Comparison of ENCODE assay signal across 9 mouse cellular contexts in genomic region chr11:79083018-79083441, GRCm38 (mm10).
DNase-seq lines count a peak whose midpoint lies in the region; ATAC-seq and TF ChIP-seq lines count a peak whose summit lies in the region.
"Had no signal": no experiment of that assay in that cellular context is flagged by ENCODE, and none has a peak within 500 bp of the region (broad histone marks: within the 10 kb centered on the region; RNA-seq: fewer than 3 reads in every experiment).

No protein-coding gene starts in this region.

- no peaks in the 10 kb centered on the region for H3K27me3 ChIP-seq in spleen, adult 2 months (ENCODE audit: control insufficient read depth, insufficient read depth, low read length)
- H3K27me3 ChIP-seq in small intestine, adult 2 months (ENCODE audit: control insufficient read depth, insufficient read depth, low read length), result no peaks in the 10 kb centered on the region
- H3K27me3 ChIP-seq: limb, embryonic 15.5 days had no signal

- no peaks in the 10 kb centered on the region for H3K36me3 ChIP-seq in spleen, adult 2 months (ENCODE audit: control insufficient read depth, insufficient read depth, low read length)
- H3K36me3 ChIP-seq in small intestine, adult 2 months (ENCODE audit: control insufficient read depth, insufficient read depth, low read length), result peaks cover 5% of the 10 kb centered on the region
- H3K36me3 ChIP-seq: limb, embryonic 15.5 days had no signal

- WGBS in spleen, adult 2 months, result 70% methylated on average over 11 of the region's 11 CpGs
- 52% methylated on average over 11 of the region's 11 CpGs for WGBS in small intestine, adult 2 months

- TF ChIP-seq CTCF in spleen, adult 2 months (IDR thresholded peaks at IDR 0.05; ENCODE audit: extremely low read depth, insufficient read depth, insufficient read length, insufficient replicate concordance), result no peak
- TF ChIP-seq CTCF in small intestine, adult 2 months (IDR thresholded peaks at IDR 0.05; ENCODE audit: extremely low read depth, insufficient read length, insufficient replicate concordance, low read depth, low read length), result no peak

- no peak overlapping the region for H3K4me3 ChIP-seq in spleen, adult 2 months (ENCODE audit: extremely low read depth, insufficient read depth, insufficient read length)
- H3K4me3 ChIP-seq in small intestine, adult 2 months (ENCODE audit: low read depth, low read length), result no peak overlapping the region
- H3K4me3 ChIP-seq: limb, embryonic 15.5 days had no signal

- intact Hi-C loops in left cerebral cortex, postnatal 25 days (cut with DNase I), result loop anchor here (5.0 kb wide), 1 partner anchor 99 kb away; no protein-coding TSS in a partner anchor

- TF ChIP-seq POLR2A in spleen, adult 2 months (IDR thresholded peaks at IDR 0.05; ENCODE audit: low read depth, low read length), result no peak
- no peak for TF ChIP-seq POLR2A in small intestine, adult 2 months (IDR thresholded peaks at IDR 0.05; ENCODE audit: low read depth, low read length)

- no peak for ATAC-seq in granulocyte monocyte progenitor cell, adult 5-6 weeks (replicated peaks; ENCODE audit: poor library complexity, severe bottlenecking)

- peaks cover 2% of the 10 kb centered on the region; the same call in 1 of the 2 replicates for H3K4me1 ChIP-seq in spleen, adult 2 months (ENCODE audit: control insufficient read depth, insufficient read depth, insufficient read length)
- peaks cover 17% of the 10 kb centered on the region for H3K4me1 ChIP-seq in small intestine, adult 2 months (ENCODE audit: control insufficient read depth, insufficient read depth, insufficient read length, low read length)

- peak; percentile 17 for DNase-seq in cerebellum, adult 11-12 months
- no peak for DNase-seq in cerebellum, adult 9-11 months
- no peak for DNase-seq in spleen, adult 2 months (ENCODE audit: low read depth in 1 of 2, low spot score in 2 of 2)
- no peak for DNase-seq in spleen, postnatal 4 days (ENCODE audit: low spot score in 2 of 2)
- DNase-seq in left cerebral cortex, postnatal 25 days (ENCODE audit: low spot score in 2 of 2), result peak; percentile 31 to 82
- DNase-seq in thymus, postnatal 0 days (ENCODE audit: low spot score), result no peak

- peak overlapping the region; percentile 33; the same call in 1 of the 2 replicates for H3K27ac ChIP-seq in spleen, adult 2 months (ENCODE audit: insufficient read depth, low read length)
- peak overlapping the region; percentile 65 for H3K27ac ChIP-seq in small intestine, adult 2 months (ENCODE audit: insufficient read depth, low read depth, low read length)
- H3K27ac ChIP-seq: limb, embryonic 15.5 days had no signal

Comparison
In these comparisons a context has a peak if more than half of its experiments do, and no peak if none do; other contexts are left out.
1. DNase-seq: peak in cerebellum, adult 11-12 months (single experiment) and left cerebral cortex, postnatal 25 days (2 of 2); none in cerebellum, adult 9-11 months (single experiment), spleen, adult 2 months (0 of 2), spleen, postnatal 4 days (0 of 2) and thymus, postnatal 0 days (single experiment).